Mouse (Mus musculus) limb, embryonic 13.5 days (tissue): Measurements from ENCODE around the gene Alox12. TPM values are rescaled to one million over a fixed set of nuclear protein-coding genes. Genes with fewer than 3 reads are reported as not detected.

ENCODE experiments used
- ATAC-seq: fragments of 200-750 bp; cut with Nextera tagmentation; 2 replicates; pipeline ENCODE4 v1.8.0; 2017; ENCODE audit warnings: low read depth, moderate number of reproducible peaks, moderate TSS enrichment; ENCODE audit not compliant: low FRiP score
- H3K27ac ChIP-seq: fragments of 300-500 bp; sonication (generic); 2 replicates; pipeline ENCODE4 v1.5.1; 2015; ENCODE audit warnings: inconsistent platforms, mild to moderate bottlenecking, moderate library complexity
- H3K27me3 ChIP-seq: fragments of 300-500 bp; sonication (generic); 2 replicates; pipeline ENCODE4 v1.6.1; 2015; ENCODE audit warnings: mild to moderate bottlenecking, inconsistent platforms
- H3K36me3 ChIP-seq: fragments of 300-500 bp; sonication (generic); 2 replicates; pipeline ENCODE4 v1.6.1; 2015; ENCODE audit warnings: inconsistent platforms, mild to moderate bottlenecking, moderate library complexity
- H3K4me1 ChIP-seq: fragments of 300-500 bp; sonication (generic); 2 replicates; pipeline ENCODE4 v1.6.1; 2015; ENCODE audit warnings: inconsistent platforms
- H3K4me2 ChIP-seq: fragments of 300-500 bp; sonication (generic); replicated peaks from 2 replicates; pipeline ENCODE4 v1.6.1; 2015; ENCODE audit warnings: inconsistent platforms, mild to moderate bottlenecking, moderate library complexity
- H3K4me3 ChIP-seq: fragments of 300-500 bp; sonication (generic); 2 replicates; pipeline ENCODE4 v1.5.1; 2015; ENCODE audit warnings: moderate library complexity, mild to moderate bottlenecking, inconsistent platforms
- H3K9ac ChIP-seq: fragments of 300-500 bp; sonication (generic); 2 replicates; pipeline ENCODE4 v1.6.1; 2015; ENCODE audit warnings: mild to moderate bottlenecking, inconsistent platforms
- H3K9me3 ChIP-seq: fragments of 300-500 bp; sonication (generic); 2 replicates; pipeline ENCODE4 v1.6.1; 2016; ENCODE audit warnings: inconsistent platforms
- WGBS: fragments of 180-500 bp; shearing (Covaris S2); methylation state at CpG from one replicate; pipeline ENCODE4 v1.1.7; 2015; 5-methylcytosine and 5-hydroxymethylcytosine counted together
- microRNA counts: library from miRNA; unstranded; fragments of <30 nt; microRNA quantifications from one replicate; lab custom pipeline; 2016
- microRNA-seq: library from miRNA; unstranded; fragments of <30 nt; microRNA quantifications from one replicate; pipeline ENCODE4, GENCODE M21; 2016
- polyA plus RNA-seq: library from polyadenylated mRNA; unstranded; fragments of >200 nt; fragmentation: Nextera tagmentation; extraction: Ambion mirVana; gene quantifications from 2 replicates; pipeline ENCODE4 v1.2.1, GENCODE M21; 2015

Gene Alox12
- polyA plus RNA-seq, 1 experiment from 2014 or later, result 4.1 TPM

- H3K4me1 ChIP-seq, result no peaks in the 10 kb centered on the region
- H3K4me3 ChIP-seq, result no peak overlapping the region
- H3K27ac ChIP-seq, result no peak overlapping the region
- H3K9ac ChIP-seq, result no peak overlapping the region
- no peak for ATAC-seq
- H3K9me3 ChIP-seq, result no peaks in the 10 kb centered on the region
- WGBS, result 35% methylated on average over 5 of the region's 5 CpGs
- H3K4me2 ChIP-seq, result no peak overlapping the region
- no peaks in the 10 kb centered on the region for H3K36me3 ChIP-seq
- H3K27me3 ChIP-seq, result no peaks in the 10 kb centered on the region
These were observed 53.5 kb downstream of the Alox12 start for GRCm38 (mm10) chr11:70201691-70202090.

GRCm38 (mm10) chr11:70200036-70200608 lies 55.0 kb downstream of the Alox12 start:
- no peaks in the 10 kb centered on the region for H3K36me3 ChIP-seq
- 0 out of 2 replicates have a peak, but pooled peaks cover 5% of the 10 kb centered on the region for H3K9me3 ChIP-seq
- H3K9ac ChIP-seq, result 0 out of 2 replicates have a peak overlapping the region, but pooled peaks have one; percentile 26
- H3K27ac ChIP-seq, result no peak overlapping the region
- H3K27me3 ChIP-seq, result no peaks in the 10 kb centered on the region
- ATAC-seq, result no peak
- WGBS, result 84% methylated on average over 5 of the region's 5 CpGs
- H3K4me1 ChIP-seq, result no peaks in the 10 kb centered on the region
- H3K4me2 ChIP-seq, result no peak overlapping the region
- H3K4me3 ChIP-seq, result no peak overlapping the region

GRCm38 (mm10) chr11:70199107-70199506 lies 56.0 kb downstream of the Alox12 start:
- Histone ChIP-seq H3K36me3 (no peaks in the 10 kb centered on the region), H3K4me2 (no peak overlapping the region), H3K27me3 (no peaks in the 10 kb centered on the region), H3K27ac (no peak overlapping the region), H3K9me3 (0 out of 2 replicates have a peak, but pooled peaks cover 5% of the 10 kb centered on the region), H3K4me3 (no peak overlapping the region), H3K9ac (no peak overlapping the region), H3K4me1 (no peaks in the 10 kb centered on the region)
- 80% methylated on average over 8 of the region's 8 CpGs for WGBS
- no peak for ATAC-seq

GRCm38 (mm10) chr11:70198332-70198731 lies 56.8 kb downstream of the Alox12 start:
- no peak overlapping the region for H3K9ac ChIP-seq
- 86% methylated on average over 3 of the region's 3 CpGs for WGBS
- no peak overlapping the region for H3K4me3 ChIP-seq
- H3K4me1 ChIP-seq, result peaks cover 6% of the 10 kb centered on the region; the same call in 1 of the 2 replicates
- H3K9me3 ChIP-seq, result 0 out of 2 replicates have a peak, but pooled peaks cover 5% of the 10 kb centered on the region
- no peaks in the 10 kb centered on the region for H3K36me3 ChIP-seq
- H3K27me3 ChIP-seq, result no peaks in the 10 kb centered on the region
- no peak for ATAC-seq
- no peak overlapping the region for H3K4me2 ChIP-seq
- H3K27ac ChIP-seq, result no peak overlapping the region

GRCm38 (mm10) chr11:70193354-70194285 lies 61.5 kb downstream of the Alox12 start:
- Histone ChIP-seq H3K27me3 (no peaks in the 10 kb centered on the region), H3K9ac (no peak overlapping the region), H3K4me3 (no peak overlapping the region), H3K4me2 (no peak overlapping the region), H3K36me3 (no peaks in the 10 kb centered on the region), H3K9me3 (0 out of 2 replicates have a peak, but pooled peaks cover 5% of the 10 kb centered on the region), H3K4me1 (peaks cover 6% of the 10 kb centered on the region; the same call in 1 of the 2 replicates), H3K27ac (no peak overlapping the region)
- ATAC-seq, result no peak
- WGBS, result 50% methylated on average over 11 of the region's 11 CpGs

GRCm38 (mm10) chr11:70192157-70192556 lies 63.0 kb downstream of the Alox12 start:
- no peak overlapping the region for H3K27ac ChIP-seq
- no peaks in the 10 kb centered on the region for H3K27me3 ChIP-seq
- no peak overlapping the region for H3K9ac ChIP-seq
- ATAC-seq, result no peak
- H3K36me3 ChIP-seq, result no peaks in the 10 kb centered on the region
- H3K4me3 ChIP-seq, result no peak overlapping the region
- H3K4me1 ChIP-seq, result peaks cover 6% of the 10 kb centered on the region; the same call in 1 of the 2 replicates
- H3K9me3 ChIP-seq, result 0 out of 2 replicates have a peak, but pooled peaks cover 5% of the 10 kb centered on the region
- WGBS, result 61% methylated on average over 4 of the region's 4 CpGs
- no peak overlapping the region for H3K4me2 ChIP-seq

MicroRNAs encoded within 50 kb of the gene (microRNA counts, 519-probe panel; counts per million panel counts)
- not detected for microRNA mmu-miR-195 (lab: Ali Mortazavi, UCI)
- microRNA mmu-miR-497 (lab: Ali Mortazavi, UCI), result 1,742 counts per million, percentile 20 among the panel's probes with 10 or more counts

Small RNA genes lying within 50 kb of the gene (microRNA-seq; reads per million reads assigned to microRNA genes)
- 565 reads per million, percentile 70 among the genes with 10 or more reads in this experiment for gene Mir195a
- gene Mir497, result not detected
- gene Mir497b, result not detected

Other genes starting within 250 kb of the Alox12 start
- 76.0 and 81.1 TPM in 2 replicates for gene Acadvl, start 239.9 kb downstream of the Alox12 start, polyA plus RNA-seq
- 14.2 and 14.8 TPM in 2 replicates for gene Dlg4, start 238.4 kb downstream of the Alox12 start, polyA plus RNA-seq
- gene Asgr1, start 201.3 kb downstream of the Alox12 start, polyA plus RNA-seq, result 1.4 and 2.4 TPM in 2 replicates
- gene Asgr2, start 162.7 kb downstream of the Alox12 start, polyA plus RNA-seq, result not detected in 2 replicates
- gene Mgl2, start 125.0 kb downstream of the Alox12 start, polyA plus RNA-seq, result 0.25 and 0.75 TPM in 2 replicates
- 0.61 and 1.1 TPM in 2 replicates for gene Clec10a, start 99.2 kb downstream of the Alox12 start, polyA plus RNA-seq
- gene Slc16a11, start 42.6 kb downstream of the Alox12 start, polyA plus RNA-seq, result 1.5 and 1.7 TPM in 2 replicates
- 10.9 and 11.5 TPM in 2 replicates for gene Slc16a13, start 34.3 kb downstream of the Alox12 start, polyA plus RNA-seq
- 10.0 and 10.3 TPM in 2 replicates for gene Bcl6b, start 25.6 kb downstream of the Alox12 start, polyA plus RNA-seq
- 203 and 209 TPM in 2 replicates for gene 0610010K14Rik, start 17.4 kb downstream of the Alox12 start, polyA plus RNA-seq
- 11.6 and 12.1 TPM in 2 replicates for gene Gm21988, start 15.5 kb downstream of the Alox12 start, polyA plus RNA-seq
- gene Rnasek, start 15.5 kb downstream of the Alox12 start, polyA plus RNA-seq, result 152 and 162 TPM in 2 replicates
- not detected in 2 replicates for gene Alox12e, start 67.3 kb upstream of the Alox12 start, polyA plus RNA-seq
- gene Alox15, start 96.7 kb upstream of the Alox12 start, polyA plus RNA-seq, result 0.05 TPM in 1 of 2 replicates, not detected in the other
- 40.0 and 41.8 TPM in 2 replicates for gene Pelp1, start 154.7 kb upstream of the Alox12 start, polyA plus RNA-seq
- gene Arrb2, start 177.3 kb upstream of the Alox12 start, polyA plus RNA-seq, result 22.8 and 24.1 TPM in 2 replicates
- gene Med11, start 196.6 kb upstream of the Alox12 start, polyA plus RNA-seq, result 42.4 and 45.9 TPM in 2 replicates
- gene Zmynd15, start 204.1 kb upstream of the Alox12 start, polyA plus RNA-seq, result 0.62 and 0.75 TPM in 2 replicates
- gene Cxcl16, start 204.6 kb upstream of the Alox12 start, polyA plus RNA-seq, result 2.7 and 3.9 TPM in 2 replicates
- gene Tm4sf5, start 249.9 kb upstream of the Alox12 start, polyA plus RNA-seq, result 0.29 and 0.74 TPM in 2 replicates